Mouse (Mus musculus): ENCODE results near the gene Akt3. TPM values are rescaled to one million over a fixed set of nuclear protein-coding genes. Genes with fewer than 3 reads are reported as not detected.

The Akt3 gene
- polyA plus RNA-seq, 1 experiment, result 1.2 TPM

DNA sequence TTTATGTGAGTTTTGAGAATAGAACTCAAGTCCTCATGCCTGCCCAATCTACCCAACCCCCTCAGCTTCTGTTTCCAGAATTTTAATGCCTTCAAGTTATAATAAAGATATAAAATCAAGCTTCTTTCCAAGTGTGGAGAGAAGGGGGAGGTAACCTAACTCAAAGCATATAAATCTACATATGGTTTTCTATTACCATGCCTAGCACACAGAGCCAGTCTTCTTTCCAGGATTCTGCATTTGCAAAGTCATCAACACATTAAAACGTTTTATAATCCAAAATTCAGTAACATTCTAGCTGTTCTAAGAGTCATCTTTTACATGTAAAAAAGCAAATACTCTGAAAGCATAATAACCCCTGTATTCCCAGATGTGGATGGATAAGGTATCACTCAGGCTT is 63.7 kb downstream of the Akt3 start:
- Histone ChIP-seq H3K36me3 (replicated peaks; ENCODE audit: low read length) (peaks cover 4% of the 10 kb centered on the region), H3K9me3 (no peaks in the 10 kb centered on the region), H3K27me3 (replicated peaks) (no peaks in the 10 kb centered on the region), H3K4me1 (peaks cover 7% of the 10 kb centered on the region; the same call in 1 of the 2 replicates), H3K4me3 (replicated peaks) (no peak overlapping the region)
- TF ChIP-seq GATA1 (IDR thresholded peaks at IDR 0.05; ENCODE audit: borderline replicate concordance, low read length), result no peak
- TF ChIP-seq FLI1 (IDR thresholded peaks at IDR 0.05; ENCODE audit: low read length), result no peak

DNA sequence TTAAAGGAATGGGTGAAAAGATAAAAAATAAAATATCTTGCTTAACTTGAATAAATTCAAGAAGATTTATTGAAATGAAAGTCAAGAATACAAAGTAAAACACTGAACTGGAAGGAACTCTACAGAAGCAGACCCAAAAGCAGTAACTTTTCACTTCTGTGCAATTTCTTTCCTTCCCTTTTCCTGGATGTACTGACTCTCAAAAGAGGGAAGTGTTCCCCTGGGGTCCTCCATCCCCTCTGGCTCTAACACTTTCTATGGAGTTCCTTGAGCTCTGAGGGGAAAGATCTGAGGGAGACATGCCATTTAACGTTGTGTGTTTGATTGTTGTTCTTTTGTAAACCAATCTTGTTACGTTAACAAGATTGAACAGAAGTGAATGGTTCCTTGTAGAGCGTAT is 66.4 kb downstream of the Akt3 start:
- Histone ChIP-seq H3K9me3 (no peaks in the 10 kb centered on the region), H3K4me1 (peaks cover 7% of the 10 kb centered on the region; the same call in 1 of the 2 replicates), H3K27me3 (replicated peaks) (no peaks in the 10 kb centered on the region), H3K36me3 (replicated peaks; ENCODE audit: low read length) (peaks cover 4% of the 10 kb centered on the region), H3K4me3 (replicated peaks) (no peak overlapping the region)
- TF ChIP-seq FLI1 (IDR thresholded peaks at IDR 0.05; ENCODE audit: low read length) (no peak), GATA1 (IDR thresholded peaks at IDR 0.05; ENCODE audit: borderline replicate concordance, low read length) (no peak)

DNA sequence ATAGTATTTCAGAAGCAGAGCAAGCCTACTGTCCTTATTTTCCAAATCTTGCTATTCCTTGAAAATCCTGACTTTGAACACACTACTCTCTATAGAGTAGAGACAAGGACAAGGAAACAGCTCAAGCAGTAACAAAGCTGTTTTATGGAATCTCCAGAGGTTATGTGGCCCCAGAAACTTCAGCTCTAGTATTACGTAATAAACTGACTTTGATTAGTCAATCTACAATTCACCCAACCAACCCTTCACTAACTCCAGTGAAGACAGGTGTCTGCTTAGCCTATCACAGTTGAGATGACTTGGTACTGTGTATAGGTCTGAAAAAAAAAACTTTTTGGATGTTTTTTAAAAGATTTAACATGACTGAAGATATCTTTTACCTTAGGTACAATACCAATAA is 67.6 kb downstream of the Akt3 start:
- Histone ChIP-seq H3K36me3 (replicated peaks; ENCODE audit: low read length) (peaks cover 4% of the 10 kb centered on the region), H3K4me1 (peaks cover 7% of the 10 kb centered on the region; the same call in 1 of the 2 replicates), H3K27me3 (replicated peaks) (no peaks in the 10 kb centered on the region), H3K9me3 (no peaks in the 10 kb centered on the region), H3K4me3 (replicated peaks) (no peak overlapping the region)
- TF ChIP-seq GATA1 (IDR thresholded peaks at IDR 0.05; ENCODE audit: borderline replicate concordance, low read length) (no peak), FLI1 (IDR thresholded peaks at IDR 0.05; ENCODE audit: low read length) (no peak)

DNA sequence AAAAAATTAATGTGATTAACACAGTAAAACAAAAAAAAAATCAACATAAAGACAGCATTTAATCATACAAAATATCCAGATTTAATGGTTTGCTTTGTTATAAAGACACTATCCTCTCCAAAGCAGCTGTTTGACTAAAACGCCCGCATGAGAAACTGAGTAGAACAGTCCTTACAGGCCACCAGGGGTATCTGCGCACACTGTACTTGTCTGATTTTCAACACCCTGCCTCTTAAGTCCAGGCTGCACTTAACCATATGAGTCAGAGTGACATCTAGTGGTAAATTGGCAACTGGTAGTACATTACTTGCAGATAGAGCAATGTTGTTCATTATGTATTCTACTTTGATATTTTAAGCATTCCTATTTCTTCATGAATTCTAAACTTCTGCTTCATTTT is 69.3 kb downstream of the Akt3 start:
- Histone ChIP-seq H3K9me3 (no peaks in the 10 kb centered on the region), H3K27me3 (replicated peaks) (no peaks in the 10 kb centered on the region), H3K4me1 (peaks cover 4% of the 10 kb centered on the region; the same call in 1 of the 2 replicates), H3K36me3 (replicated peaks; ENCODE audit: low read length) (peaks cover 13% of the 10 kb centered on the region), H3K4me3 (replicated peaks) (no peak overlapping the region)
- TF ChIP-seq FLI1 (IDR thresholded peaks at IDR 0.05; ENCODE audit: low read length) (no peak), GATA1 (IDR thresholded peaks at IDR 0.05; ENCODE audit: borderline replicate concordance, low read length) (no peak)

DNA sequence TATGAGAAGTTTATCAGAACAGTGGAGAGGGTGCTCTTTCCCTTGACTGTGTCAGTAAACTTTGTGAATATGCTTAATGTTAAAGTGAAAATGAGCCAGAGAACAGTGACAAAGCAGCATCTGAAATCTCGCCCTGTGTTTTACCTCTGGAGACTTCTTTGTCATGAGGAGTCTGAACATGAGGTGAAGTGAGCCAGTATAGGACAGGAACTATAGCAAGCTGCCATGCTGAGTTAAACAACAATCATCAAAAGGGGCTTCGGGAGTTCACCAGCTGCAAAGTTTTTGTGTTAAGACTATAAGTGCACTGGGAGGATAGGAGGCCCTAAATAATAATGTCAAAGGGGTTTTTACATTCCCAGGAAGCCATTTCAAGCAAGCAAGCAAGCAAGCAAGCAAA is 71.3 kb downstream of the Akt3 start:
- H3K4me1 ChIP-seq, result no peaks in the 10 kb centered on the region; the same call in 1 of the 2 replicates
- peaks cover 13% of the 10 kb centered on the region for H3K36me3 ChIP-seq (replicated peaks; ENCODE audit: low read length)
- no peaks in the 10 kb centered on the region for H3K9me3 ChIP-seq
- no peak overlapping the region for H3K4me3 ChIP-seq (replicated peaks)
- no peak for TF ChIP-seq GATA1 (IDR thresholded peaks at IDR 0.05; ENCODE audit: borderline replicate concordance, low read length)
- TF ChIP-seq FLI1 (IDR thresholded peaks at IDR 0.05; ENCODE audit: low read length), result no peak
- H3K27me3 ChIP-seq (replicated peaks), result no peaks in the 10 kb centered on the region

DNA sequence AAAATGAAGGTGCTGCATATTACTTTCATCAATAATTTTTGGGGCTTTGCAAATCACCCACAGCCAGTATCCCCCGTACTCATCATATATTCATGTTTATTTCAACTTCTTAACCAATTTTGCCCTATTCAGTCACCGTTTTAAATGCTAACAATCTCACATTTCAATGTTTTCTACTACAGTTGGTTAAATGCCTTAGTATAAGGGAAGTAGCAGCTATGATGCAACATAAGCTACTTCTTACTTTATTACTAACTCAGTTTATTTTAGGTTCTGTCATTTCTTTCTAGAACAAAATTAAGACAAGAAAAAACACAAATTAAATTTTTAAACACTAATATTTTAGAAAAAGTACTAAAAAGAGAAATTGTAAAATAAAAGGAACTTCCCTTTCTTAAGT is 78.4 kb downstream of the Akt3 start:
- Histone ChIP-seq H3K27me3 (replicated peaks) (no peaks in the 10 kb centered on the region), H3K9me3 (no peaks in the 10 kb centered on the region), H3K4me1 (peaks cover 38% of the 10 kb centered on the region), H3K36me3 (replicated peaks; ENCODE audit: low read length) (peaks cover 6% of the 10 kb centered on the region), H3K4me3 (replicated peaks) (no peak overlapping the region)
- no peak for TF ChIP-seq FLI1 (IDR thresholded peaks at IDR 0.05; ENCODE audit: low read length)
- no peak for TF ChIP-seq GATA1 (IDR thresholded peaks at IDR 0.05; ENCODE audit: borderline replicate concordance, low read length)

DNA sequence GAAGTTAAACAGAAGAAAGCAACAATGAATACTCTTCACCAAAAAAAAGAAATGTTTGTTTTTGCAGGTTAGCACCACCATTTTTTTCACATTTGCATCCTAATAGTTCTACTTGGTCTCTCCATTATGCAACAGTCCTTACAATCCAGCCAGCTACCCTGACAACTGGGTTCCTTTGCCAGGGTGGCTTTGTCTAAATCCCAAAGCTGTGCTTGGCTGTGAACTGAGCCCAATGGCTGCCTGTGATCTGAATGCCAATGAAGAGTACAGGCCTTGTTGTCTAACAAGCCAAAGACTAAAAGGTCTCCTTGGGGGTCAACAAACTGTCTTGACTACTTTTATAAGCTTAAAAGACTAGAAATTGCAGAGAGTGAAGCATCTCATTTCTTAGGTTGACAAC is 82.6 kb downstream of the Akt3 start:
- H3K4me3 ChIP-seq (replicated peaks), result no peak overlapping the region

DNA sequence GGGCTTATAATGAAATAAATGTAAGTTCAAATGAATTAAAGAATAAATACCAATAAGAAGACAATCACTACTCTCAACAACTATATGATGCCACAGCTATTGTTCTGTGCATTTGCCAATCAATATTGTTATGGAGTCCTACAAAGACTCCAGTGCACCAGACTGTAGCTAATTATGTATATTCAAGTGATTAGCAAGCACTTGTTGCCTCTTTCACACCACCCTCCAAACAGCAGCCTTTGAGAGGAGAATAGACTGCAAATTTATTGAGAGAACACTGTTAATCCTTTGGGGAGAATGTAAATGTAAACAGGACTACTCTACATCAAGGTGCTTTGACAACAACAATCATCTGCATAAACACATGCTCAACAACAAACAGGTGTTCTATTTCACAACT is 86.7 kb downstream of the Akt3 start:
- TF ChIP-seq FLI1 (IDR thresholded peaks at IDR 0.05; ENCODE audit: low read length) (no peak), GATA1 (IDR thresholded peaks at IDR 0.05; ENCODE audit: borderline replicate concordance, low read length) (no peak)
- Histone ChIP-seq H3K4me3 (replicated peaks) (no peak overlapping the region), H3K27me3 (replicated peaks) (no peaks in the 10 kb centered on the region), H3K36me3 (replicated peaks; ENCODE audit: low read length) (no peaks in the 10 kb centered on the region), H3K9me3 (no peaks in the 10 kb centered on the region), H3K4me1 (peaks cover 49% of the 10 kb centered on the region)

More for the DNA sequence above, 82.6 kb downstream of the Akt3 start:
- Histone ChIP-seq H3K27me3 (replicated peaks) (no peaks in the 10 kb centered on the region), H3K4me1 (peaks cover 58% of the 10 kb centered on the region), H3K36me3 (replicated peaks; ENCODE audit: low read length) (no peaks in the 10 kb centered on the region), H3K9me3 (no peaks in the 10 kb centered on the region)
- no peak for TF ChIP-seq FLI1 (IDR thresholded peaks at IDR 0.05; ENCODE audit: low read length)
- no peak for TF ChIP-seq GATA1 (IDR thresholded peaks at IDR 0.05; ENCODE audit: borderline replicate concordance, low read length)

DNA sequence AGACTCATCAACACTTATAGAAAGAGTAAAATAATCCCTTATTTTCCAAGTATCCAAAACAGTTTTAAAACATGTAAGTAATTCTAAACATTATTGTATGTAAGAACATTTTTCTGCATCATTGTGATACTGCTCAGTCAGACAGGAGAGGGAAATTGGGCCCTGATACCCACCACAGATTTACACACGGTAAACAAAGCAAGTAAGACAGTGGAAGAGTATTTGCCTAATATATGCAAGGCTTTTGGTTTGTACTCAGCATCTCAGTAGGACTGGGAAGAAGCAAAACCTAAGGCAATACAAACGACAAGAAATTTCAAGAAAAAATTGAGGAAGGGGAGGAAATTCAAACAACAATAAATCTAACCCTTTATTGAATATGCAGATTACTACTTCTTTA is 92.2 kb downstream of the Akt3 start:
- H3K4me1 ChIP-seq, result peaks cover 48% of the 10 kb centered on the region
- H3K36me3 ChIP-seq (replicated peaks; ENCODE audit: low read length), result peaks cover 3% of the 10 kb centered on the region
- no peaks in the 10 kb centered on the region for H3K9me3 ChIP-seq
- H3K4me3 ChIP-seq (replicated peaks), result no peak overlapping the region
- no peak for TF ChIP-seq GATA1 (IDR thresholded peaks at IDR 0.05; ENCODE audit: borderline replicate concordance, low read length)
- no peaks in the 10 kb centered on the region for H3K27me3 ChIP-seq (replicated peaks)

DNA sequence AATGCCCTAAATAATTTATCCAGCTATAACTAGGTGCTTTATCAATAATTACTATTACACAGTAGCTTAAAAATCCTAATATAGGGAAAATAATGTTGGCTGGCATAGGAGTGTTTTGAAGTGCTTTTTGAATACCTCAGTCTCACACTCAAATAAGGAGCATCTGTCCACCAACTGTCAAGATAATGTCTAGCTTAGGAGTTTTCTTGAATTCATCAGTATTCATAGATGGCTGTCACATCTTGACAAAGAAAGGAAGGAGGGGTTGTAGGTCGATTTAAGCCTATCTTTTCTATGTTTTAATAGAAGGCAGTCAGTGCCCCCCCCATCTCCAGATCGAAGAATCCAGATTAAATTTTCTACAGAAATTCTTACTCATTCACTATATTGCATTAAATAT is 92.7 kb downstream of the Akt3 start:
- Histone ChIP-seq H3K27me3 (replicated peaks) (no peaks in the 10 kb centered on the region), H3K36me3 (replicated peaks; ENCODE audit: low read length) (peaks cover 3% of the 10 kb centered on the region), H3K4me3 (replicated peaks) (no peak overlapping the region), H3K9me3 (no peaks in the 10 kb centered on the region), H3K4me1 (peaks cover 48% of the 10 kb centered on the region)
- TF ChIP-seq GATA1 (IDR thresholded peaks at IDR 0.05; ENCODE audit: borderline replicate concordance, low read length) (no peak), FLI1 (IDR thresholded peaks at IDR 0.05; ENCODE audit: low read length) (no peak)
